ENCODE assay signal across 7 mouse cellular contexts in genomic region chr3:133876439-133877072, GRCm38 (mm10).
DNase-seq lines count a peak whose midpoint lies in the region; ATAC-seq and TF ChIP-seq lines count a peak whose summit lies in the region.

No protein-coding gene starts in this region.

- WGBS in hindbrain, postnatal 0 days = 11% methylated on average over 13 of the region's 13 CpGs

- H3K36me3 ChIP-seq in hindbrain, postnatal 0 days (ENCODE audit: insufficient read depth, low read length) = no peaks in the 10 kb centered on the region

- no peaks in the 10 kb centered on the region for H3K9me3 ChIP-seq in hindbrain, postnatal 0 days (ENCODE audit: low read length)

- peak overlapping the region; percentile 18 for H3K4me3 ChIP-seq in hindbrain, postnatal 0 days (ENCODE audit: low read length)

- DNase-seq in adrenal gland, adult 18-20 months (ENCODE audit: low spot score in 2 of 2) = peak; percentile 57 to 71
- DNase-seq in cerebellum, postnatal 4 days (ENCODE audit: low spot score in 2 of 2) = peak; percentile 49 to 83
- DNase-seq in gastrocnemius, adult 8-10 months (ENCODE audit: low spot score in 2 of 2) = peak; percentile 12 to 14
- DNase-seq in hindbrain, postnatal 0 days (ENCODE audit: low spot score) = peak; percentile 94
- DNase-seq in left cerebral cortex, adult 11 months (ENCODE audit: low spot score) = peak; percentile 61
- peak; percentile 22 for DNase-seq in skeletal muscle tissue, adult 2 months (ENCODE audit: low read depth, low spot score)

- ATAC-seq in hindbrain, postnatal 0 days = peak; percentile 91
- peak; percentile 90 for ATAC-seq in megakaryocyte progenitor cell, adult 5-6 weeks (replicated peaks; ENCODE audit: poor library complexity)

- TF ChIP-seq CTCF in hindbrain, postnatal 0 days (IDR thresholded peaks at IDR 0.05; ENCODE audit: low read depth) = peak; percentile 90

- H3K27me3 ChIP-seq in hindbrain, postnatal 0 days (ENCODE audit: insufficient read depth, low read length) = no peaks in the 10 kb centered on the region

- H3K4me1 ChIP-seq in hindbrain, postnatal 0 days (ENCODE audit: insufficient read depth, low read length) = 0 out of 2 replicates have a peak, but pooled peaks cover 5% of the 10 kb centered on the region

- peak overlapping the region; percentile 50 for H3K4me2 ChIP-seq in hindbrain, postnatal 0 days (ENCODE audit: low read depth, low read length)

- peak overlapping the region; percentile 63; the same call in 1 of the 2 replicates for H3K27ac ChIP-seq in hindbrain, postnatal 0 days

- 0 out of 2 replicates have a peak overlapping the region, but pooled peaks have one; percentile 33 for H3K9ac ChIP-seq in hindbrain, postnatal 0 days (replicated peaks; ENCODE audit: low read length)

Comparison
In these comparisons a context has a peak if more than half of its experiments do, and no peak if none do; other contexts are left out.
1. Peak in every context shown above with its lines: DNase-seq, ATAC-seq, H3K4me3 ChIP-seq and H3K27ac ChIP-seq.
2. DNase-seq: peak in every context shown above with its lines; median percentile 94 in hindbrain, postnatal 0 days; 66 in cerebellum, postnatal 4 days; 64 in adrenal gland, adult 18-20 months; 61 in left cerebral cortex, adult 11 months; 22 in skeletal muscle tissue, adult 2 months; 13 in gastrocnemius, adult 8-10 months.